33 mouse cellular contexts compared by ENCODE assay signal in the genomic region with DNA sequence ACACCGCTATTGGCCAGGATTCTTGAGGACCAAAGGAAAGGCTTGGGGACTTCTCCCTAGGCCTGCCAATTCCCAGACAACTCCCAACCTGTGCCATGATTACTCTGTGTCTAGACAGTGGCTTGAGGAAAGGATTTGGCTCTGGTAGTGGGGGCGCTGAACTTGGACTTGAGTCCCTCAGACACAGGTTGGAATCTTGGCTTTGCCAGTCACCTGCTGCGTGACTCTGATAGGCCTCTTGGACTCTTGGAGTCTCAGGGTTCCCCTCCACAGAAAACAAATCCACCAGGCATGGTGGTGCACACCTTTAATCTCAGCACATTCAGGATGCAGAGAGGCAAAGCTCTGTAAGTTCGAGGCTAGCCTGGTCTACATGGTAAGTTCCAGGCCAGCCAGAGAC. TPM values are rescaled to one million over a fixed set of nuclear protein-coding genes. Genes with fewer than 3 reads are reported as not detected.
DNase-seq lines count a peak whose midpoint lies in the region; ATAC-seq lines count a peak whose summit lies in the region.
"Had no signal": no experiment of that assay in that cellular context is flagged by ENCODE, and none has a peak within 500 bp of the region (broad histone marks: within the 10 kb centered on the region; RNA-seq: fewer than 3 reads in every experiment).

No protein-coding gene starts in this region.

- H3K9ac ChIP-seq in intestine, embryonic 15.5 days, result no peak overlapping the region
- no peak overlapping the region for H3K9ac ChIP-seq in intestine, embryonic 16.5 days (ENCODE audit: low read depth, low read length)
- H3K9ac ChIP-seq in kidney, embryonic 14.5 days (ENCODE audit: low read depth, low read length), result no peak overlapping the region
- H3K9ac ChIP-seq in hindbrain, embryonic 11.5 days (ENCODE audit: low read depth, low read length), result no peak overlapping the region
- H3K9ac ChIP-seq: embryonic facial prominence, embryonic 12.5 days; heart, embryonic 12.5 days; hindbrain, embryonic 12.5 days; liver, embryonic 15.5 days; lung, embryonic 15.5 days; midbrain, embryonic 15.5 days; neural tube, embryonic 15.5 days; stomach, embryonic 15.5 days had no signal

- no peaks in the 10 kb centered on the region for H3K36me3 ChIP-seq in intestine, embryonic 15.5 days
- no peaks in the 10 kb centered on the region for H3K36me3 ChIP-seq in intestine, embryonic 16.5 days (ENCODE audit: control insufficient read depth, insufficient read depth, low read length)
- H3K36me3 ChIP-seq in kidney, embryonic 14.5 days (ENCODE audit: control insufficient read depth, insufficient read depth, low read length), result no peaks in the 10 kb centered on the region
- no peaks in the 10 kb centered on the region for H3K36me3 ChIP-seq in hindbrain, embryonic 11.5 days (ENCODE audit: control insufficient read depth, insufficient read depth, low read length)
- H3K36me3 ChIP-seq: embryonic facial prominence, embryonic 12.5 days; hindbrain, embryonic 12.5 days; lung, embryonic 15.5 days; midbrain, embryonic 10.5 days; midbrain, embryonic 15.5 days; neural tube, embryonic 15.5 days; stomach, embryonic 15.5 days had no signal

- no peaks in the 10 kb centered on the region for H3K9me3 ChIP-seq in intestine, embryonic 15.5 days
- H3K9me3 ChIP-seq in intestine, embryonic 16.5 days (ENCODE audit: control insufficient read depth, low read length), result no peaks in the 10 kb centered on the region
- no peaks in the 10 kb centered on the region for H3K9me3 ChIP-seq in kidney, embryonic 14.5 days (ENCODE audit: control insufficient read depth, low read length)
- H3K9me3 ChIP-seq in hindbrain, embryonic 11.5 days (ENCODE audit: control insufficient read depth, low read length), result no peaks in the 10 kb centered on the region
- H3K9me3 ChIP-seq: embryonic facial prominence, embryonic 12.5 days; heart, embryonic 12.5 days; hindbrain, embryonic 12.5 days; liver, embryonic 15.5 days; lung, embryonic 15.5 days; midbrain, embryonic 10.5 days; midbrain, embryonic 15.5 days; neural tube, embryonic 15.5 days; stomach, embryonic 15.5 days had no signal

- no peak overlapping the region for H3K4me3 ChIP-seq in intestine, embryonic 15.5 days (replicated peaks)
- H3K4me3 ChIP-seq in intestine, embryonic 16.5 days (ENCODE audit: low read length), result no peak overlapping the region
- no peak overlapping the region for H3K4me3 ChIP-seq in kidney, embryonic 14.5 days (ENCODE audit: low read length)
- H3K4me3 ChIP-seq in hindbrain, embryonic 11.5 days (ENCODE audit: low read depth, low read length), result no peak overlapping the region
- H3K4me3 ChIP-seq: embryonic facial prominence, embryonic 12.5 days; heart, embryonic 12.5 days; hindbrain, embryonic 12.5 days; layer of hippocampus, adult 2 months; liver, embryonic 15.5 days; lung, embryonic 15.5 days; midbrain, embryonic 10.5 days; midbrain, embryonic 15.5 days; neural tube, embryonic 15.5 days; stomach, embryonic 15.5 days had no signal

- ATAC-seq in intestine, embryonic 15.5 days, result 0 out of 2 replicates have a peak, but pooled peaks have one; percentile 11
- no peak for ATAC-seq in intestine, embryonic 16.5 days
- peak; percentile 59; the same call in 1 of the 2 replicates for ATAC-seq in kidney, embryonic 14.5 days (ENCODE audit: low FRiP score, low TSS enrichment)
- no peak for ATAC-seq in hindbrain, embryonic 11.5 days (ENCODE audit: low FRiP score)
- ATAC-seq: forebrain, embryonic 14.5 days; midbrain, embryonic 15.5 days had no signal

- no peaks in the 10 kb centered on the region for H3K27me3 ChIP-seq in intestine, embryonic 15.5 days (replicated peaks)
- no peaks in the 10 kb centered on the region for H3K27me3 ChIP-seq in intestine, embryonic 16.5 days (replicated peaks; ENCODE audit: control insufficient read depth, insufficient read depth, low read length)
- H3K27me3 ChIP-seq in kidney, embryonic 14.5 days (ENCODE audit: control insufficient read depth, insufficient read depth, low read length), result no peaks in the 10 kb centered on the region
- H3K27me3 ChIP-seq in hindbrain, embryonic 11.5 days (ENCODE audit: control insufficient read depth, insufficient read depth, low read length), result no peaks in the 10 kb centered on the region
- H3K27me3 ChIP-seq: embryonic facial prominence, embryonic 12.5 days; heart, embryonic 12.5 days; hindbrain, embryonic 12.5 days; liver, embryonic 15.5 days; lung, embryonic 15.5 days; midbrain, embryonic 15.5 days; neural tube, embryonic 15.5 days; Patski; stomach, embryonic 15.5 days had no signal

- no peak overlapping the region for H3K27ac ChIP-seq in intestine, embryonic 15.5 days
- no peak overlapping the region for H3K27ac ChIP-seq in intestine, embryonic 16.5 days (ENCODE audit: low read length)
- H3K27ac ChIP-seq in kidney, embryonic 14.5 days (ENCODE audit: low read depth, low read length), result no peak overlapping the region; the same call in 1 of the 2 replicates
- no peak overlapping the region for H3K27ac ChIP-seq in hindbrain, embryonic 11.5 days (ENCODE audit: low read depth, low read length)
- H3K27ac ChIP-seq: embryonic facial prominence, embryonic 12.5 days; hindbrain, embryonic 12.5 days; hindbrain, postnatal 0 days; kidney, postnatal 0 days; layer of hippocampus, adult 2 months; lung, embryonic 15.5 days; midbrain, embryonic 15.5 days; neural tube, embryonic 15.5 days; stomach, embryonic 15.5 days had no signal

- DNase-seq in kidney, adult 18-20 months, result peak; percentile 41
- peak; percentile 67 to 74 for DNase-seq in kidney, postnatal 36 days
- DNase-seq in hindbrain, embryonic 11.5 days (ENCODE audit: low spot score), result no peak
- DNase-seq in frontal cortex, postnatal 14 days (ENCODE audit: low spot score in 2 of 2), result no peak
- DNase-seq: adrenal gland, postnatal 10 days; cerebellum, adult 11 months; cerebellum, adult 9-10 months; cerebellum, postnatal 36 days; gastrocnemius, postnatal 25 days; heart, adult 18-20 months; heart, postnatal 10 days; liver; retina, postnatal 1 day; right cerebral cortex, postnatal 14 days; thymus, adult 18-20 months; thymus, postnatal 25 days had no signal

- 86% methylated on average over 4 of the region's 4 CpGs for WGBS in intestine, embryonic 15.5 days
- whole genome bisulfite sequencing in intestine, embryonic 16.5 days, result 89% methylated on average over 4 of the region's 4 CpGs
- WGBS in kidney, embryonic 14.5 days, result 85% methylated on average over 4 of the region's 4 CpGs
- WGBS in hindbrain, embryonic 11.5 days, result 81% methylated on average over 4 of the region's 4 CpGs

- H3K4me1 ChIP-seq in intestine, embryonic 15.5 days (replicated peaks), result 0 out of 2 replicates have a peak, but pooled peaks cover 5% of the 10 kb centered on the region
- no peaks in the 10 kb centered on the region for H3K4me1 ChIP-seq in intestine, embryonic 16.5 days (ENCODE audit: control insufficient read depth, insufficient read depth, low read length)
- no peaks in the 10 kb centered on the region; the same call in 1 of the 2 replicates for H3K4me1 ChIP-seq in kidney, embryonic 14.5 days (ENCODE audit: control insufficient read depth, insufficient read depth, low read length)
- H3K4me1 ChIP-seq in hindbrain, embryonic 11.5 days (replicated peaks; ENCODE audit: control insufficient read depth, insufficient read depth, low read length), result no peaks in the 10 kb centered on the region
- H3K4me1 ChIP-seq: lung, embryonic 15.5 days; midbrain, embryonic 15.5 days; neural tube, embryonic 15.5 days; stomach, embryonic 15.5 days had no signal

- H3K4me2 ChIP-seq in intestine, embryonic 15.5 days (replicated peaks), result no peak overlapping the region
- H3K4me2 ChIP-seq in intestine, embryonic 16.5 days (ENCODE audit: low read depth, low read length), result no peak overlapping the region
- H3K4me2 ChIP-seq in kidney, embryonic 14.5 days (replicated peaks; ENCODE audit: low read depth, low read length), result no peak overlapping the region
- H3K4me2 ChIP-seq in hindbrain, embryonic 11.5 days (replicated peaks; ENCODE audit: low read depth, low read length), result no peak overlapping the region
- H3K4me2 ChIP-seq: embryonic facial prominence, embryonic 12.5 days; heart, embryonic 12.5 days; hindbrain, embryonic 12.5 days; liver, embryonic 15.5 days; lung, embryonic 15.5 days; midbrain, embryonic 15.5 days; neural tube, embryonic 15.5 days; stomach, embryonic 15.5 days had no signal

RNA-seq across cellular contexts. Expression of a gene that starts 13.1 kb away (rescaled TPM):
- 17.0 and 21.5 TPM in 2 replicates for polyA plus RNA-seq in intestine, embryonic 15.5 days (2015; fragmentation: Nextera tagmentation; extraction: Ambion mirVana)
- 18.7 and 19.8 TPM in 2 replicates for polyA plus RNA-seq in intestine, embryonic 16.5 days (2015; fragmentation: Nextera tagmentation; extraction: Ambion mirVana)
- polyA plus RNA-seq in kidney, embryonic 14.5 days (2014; fragmentation: Nextera tagmentation; extraction: Ambion mirVana), result 4.4 and 6.1 TPM in 2 replicates
- 2.3 and 2.5 TPM in 2 replicates for polyA plus RNA-seq in hindbrain, embryonic 11.5 days (2014; fragmentation: Nextera tagmentation; extraction: Ambion mirVana)

Comparison
In these comparisons a context has a peak if more than half of its experiments do, and no peak if none do; other contexts are left out.
1. ATAC-seq: peak in intestine, embryonic 15.5 days (single experiment) and kidney, embryonic 14.5 days (single experiment); none in intestine, embryonic 16.5 days (single experiment) and hindbrain, embryonic 11.5 days (single experiment).
2. DNase-seq: peak in kidney, adult 18-20 months (single experiment) and kidney, postnatal 36 days (2 of 2); none in hindbrain, embryonic 11.5 days (single experiment) and frontal cortex, postnatal 14 days (0 of 2).